Mouse (Mus musculus) heart, postnatal 14 days (tissue): ENCODE measurements around the gene Garnl3. TPM values are rescaled to one million over a fixed set of nuclear protein-coding genes. Genes with fewer than 3 reads are reported as not detected.

ENCODE experiments used
- DNase-seq, 2 experiments: peaks; one replicate each; pipeline ENCODE4 v3.0.0; 2021 to 2022
- intact Hi-C: fragments of 180-260 bp; cut with DNase I; formaldehyde crosslinking; loops from one replicate; pipeline ENCODE4 v1.15.1; 2025
- total RNA-seq, 2 experiments: library from RNA; stranded (reverse); gene quantifications; 2 replicates each; pipeline ENCODE4 v1.2.3; 2021

The Garnl3 gene
- total RNA-seq, 2 experiments from 2014 or later: 4.1 to 4.2 TPM

DNA sequence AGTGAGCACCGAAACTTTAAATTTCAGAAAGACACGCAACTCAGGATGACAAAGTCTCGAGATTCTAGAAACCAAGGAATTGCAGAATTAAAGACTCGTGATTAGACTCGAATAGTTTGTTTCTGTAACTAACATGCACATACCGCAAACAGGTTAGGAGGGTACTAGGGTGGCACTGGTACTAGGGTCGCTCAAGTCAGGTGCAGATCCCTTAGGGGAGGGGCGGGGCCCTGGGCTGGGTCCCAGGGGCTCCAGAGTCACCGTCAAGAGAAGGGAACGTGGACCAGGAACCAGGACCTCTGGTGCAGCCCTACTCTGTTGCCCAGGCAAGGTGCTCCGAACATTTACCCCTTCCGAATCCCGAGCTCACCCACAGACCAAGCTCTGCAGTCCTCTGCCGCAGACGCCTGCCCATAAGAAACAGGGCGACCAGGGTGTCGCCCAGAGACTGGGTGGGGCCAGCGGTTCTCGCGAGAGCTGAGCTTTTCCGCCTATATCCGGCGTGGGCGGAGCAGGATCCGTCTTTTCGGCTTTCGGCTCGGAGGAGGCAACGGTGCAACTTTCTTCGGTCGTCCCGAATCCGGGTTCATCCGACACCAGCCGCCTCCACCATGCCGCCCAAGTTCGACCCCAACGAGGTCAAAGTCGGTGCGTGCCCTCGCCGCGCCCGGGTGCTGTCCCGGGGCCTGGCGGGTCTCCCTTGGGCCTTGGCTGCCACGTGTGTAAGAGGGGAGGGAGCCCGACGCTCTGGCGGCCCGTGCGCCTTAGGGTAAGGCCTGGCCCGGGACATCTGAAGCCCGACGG is 170.1 kb downstream of the Garnl3 start, which contains the start of the genes Rpl12 and Lrsam1:
Gene Rpl12, plus strand, starts transcription at position 368 of the 804 bp plus-strand sequence.
Gene Lrsam1, minus strand, starts transcription at position 423 of the 804 bp plus-strand sequence.
- DNase-seq: peak; percentile 94 to 97
- intact Hi-C loops: no loop called here

- intact Hi-C loops: no loop called here
- no peak for DNase-seq
Observed at GRCm38 (mm10) chr2:32960273-32960672, 171.2 kb downstream of the Garnl3 start.

GRCm38 (mm10) chr2:32957344-32957743 is 174.1 kb downstream of the Garnl3 start:
- intact Hi-C loops: no loop called here
- DNase-seq: no peak

DNA sequence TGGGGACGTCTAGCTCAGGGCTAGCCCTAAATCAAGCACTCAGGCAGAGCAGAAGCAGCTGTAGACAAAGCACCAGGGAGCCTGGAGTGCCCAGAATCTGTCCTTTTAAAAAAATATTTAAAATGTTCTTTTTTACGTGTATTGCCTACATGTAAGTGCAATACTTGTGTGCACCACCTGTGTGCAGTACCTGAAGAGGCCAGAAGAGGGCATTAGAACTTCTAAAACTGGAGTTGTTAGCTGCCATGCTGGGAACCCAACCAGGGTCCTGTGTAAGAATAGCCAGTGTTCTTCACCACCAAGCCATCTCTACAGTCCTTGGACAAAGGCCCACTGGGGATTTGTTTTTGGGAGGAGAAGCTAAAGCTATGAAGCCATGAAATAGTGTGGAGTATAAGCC is 176.9 kb downstream of the Garnl3 start:
- intact Hi-C loops: no loop called here
- no peak for DNase-seq

- intact Hi-C loops: no loop called here
- DNase-seq: no peak
Observed at GRCm38 (mm10) chr2:32947454-32947853, 184.0 kb downstream of the Garnl3 start.

DNA sequence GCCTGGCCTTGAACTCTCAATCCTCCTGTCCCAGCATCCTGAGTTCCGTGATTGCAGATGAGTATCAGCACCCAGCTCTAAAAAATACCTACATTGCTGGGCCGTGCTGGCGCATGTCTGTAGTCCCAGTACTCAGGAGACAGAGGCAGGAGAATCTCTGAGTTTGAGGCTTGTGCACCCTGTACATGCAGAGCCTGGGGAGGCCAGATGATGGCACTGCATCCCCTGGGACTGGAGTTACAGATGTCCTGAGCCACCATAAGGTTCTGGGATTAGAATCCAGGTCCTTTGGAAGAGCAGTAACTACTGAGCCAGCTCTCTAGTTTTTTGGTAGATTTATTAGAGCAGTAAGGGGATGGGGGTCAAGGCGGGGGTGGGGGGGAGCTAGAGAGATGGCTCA is 191.0 kb downstream of the Garnl3 start:
- intact Hi-C loops: no loop called here
- DNase-seq: no peak

DNA sequence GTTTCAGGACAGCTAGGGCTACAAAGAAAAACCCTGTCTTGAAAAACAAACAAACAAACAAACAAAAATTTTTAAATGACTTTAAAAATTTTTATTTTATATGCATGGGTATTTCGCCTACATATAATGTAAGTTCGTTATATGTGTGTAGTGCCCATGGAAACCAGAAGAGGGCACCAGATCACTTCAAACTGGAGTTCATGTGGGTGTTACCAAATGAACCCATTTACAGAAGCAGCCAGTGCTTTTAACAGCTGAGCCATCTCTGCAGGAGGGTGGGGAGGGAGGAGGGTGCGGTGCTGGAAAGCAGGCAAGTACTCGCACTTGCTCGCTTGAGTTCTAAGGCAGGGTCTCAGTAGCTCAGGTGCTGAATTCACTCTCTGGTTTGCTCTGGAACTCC is 192.0 kb downstream of the Garnl3 start:
- intact Hi-C loops: no loop called here
- peak in 1 of 2 experiments; percentile 65 for DNase-seq

DNA sequence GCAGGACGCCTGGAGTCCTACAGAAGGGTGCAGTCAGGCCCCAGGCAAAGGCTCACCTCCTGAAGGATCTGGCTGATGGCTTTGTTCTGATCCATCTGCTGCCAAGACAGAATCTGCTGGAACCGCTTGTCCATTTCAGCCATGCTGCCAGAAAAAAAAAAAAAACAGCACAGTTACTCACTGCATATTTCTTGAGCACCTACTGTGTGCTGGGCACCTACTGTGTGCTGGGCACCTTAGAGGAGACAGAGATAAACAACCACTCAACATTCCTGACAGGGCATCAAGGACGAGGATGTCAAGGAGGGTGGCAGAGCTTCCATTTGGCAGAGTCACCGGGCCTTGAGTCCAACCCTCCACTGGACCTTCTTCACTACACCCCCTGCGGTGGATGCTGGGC is 192.7 kb downstream of the Garnl3 start:
- intact Hi-C loops: no loop called here
- no peak for DNase-seq

Other genes with a start within 250 kb of the Garnl3 start
- gene Rpl12, start 170.1 kb downstream of the Garnl3 start, total RNA-seq: 10 to 100 TPM; 66.3 to 75.0 TPM
- gene Lrsam1, start 170.0 kb downstream of the Garnl3 start, total RNA-seq: 10 to 100 TPM; 12.0 to 13.4 TPM
- gene Slc2a8, start 149.6 kb downstream of the Garnl3 start, total RNA-seq: 10 to 100 TPM; 12.9 to 16.3 TPM
- gene Angptl2, start 84.4 kb upstream of the Garnl3 start, total RNA-seq: 10 to 100 TPM; 83.2 to 85.0 TPM
- gene Ralgps1, start 239.8 kb upstream of the Garnl3 start, total RNA-seq: 1 to 10 TPM; 7.5 to 7.6 TPM